Mouse (Mus musculus): ENCODE results near the gene Dgat2. TPM values are rescaled to one million over a fixed set of nuclear protein-coding genes. Genes with fewer than 3 reads are reported as not detected.

Dgat2 gene
- polyA plus RNA-seq, 1 experiment from 2014 or later = 10.6 TPM

- 0 out of 2 replicates have a peak, but pooled peaks cover 2% of the 10 kb centered on the region for H3K36me3 ChIP-seq (ENCODE audit: control insufficient read depth, insufficient read depth, low read length)
- 75% methylated on average over 7 of the region's 7 CpGs for WGBS
Measured at GRCm38 (mm10) chr7:99224225-99224624, 41.7 kb upstream of the Dgat2 start.

DNA sequence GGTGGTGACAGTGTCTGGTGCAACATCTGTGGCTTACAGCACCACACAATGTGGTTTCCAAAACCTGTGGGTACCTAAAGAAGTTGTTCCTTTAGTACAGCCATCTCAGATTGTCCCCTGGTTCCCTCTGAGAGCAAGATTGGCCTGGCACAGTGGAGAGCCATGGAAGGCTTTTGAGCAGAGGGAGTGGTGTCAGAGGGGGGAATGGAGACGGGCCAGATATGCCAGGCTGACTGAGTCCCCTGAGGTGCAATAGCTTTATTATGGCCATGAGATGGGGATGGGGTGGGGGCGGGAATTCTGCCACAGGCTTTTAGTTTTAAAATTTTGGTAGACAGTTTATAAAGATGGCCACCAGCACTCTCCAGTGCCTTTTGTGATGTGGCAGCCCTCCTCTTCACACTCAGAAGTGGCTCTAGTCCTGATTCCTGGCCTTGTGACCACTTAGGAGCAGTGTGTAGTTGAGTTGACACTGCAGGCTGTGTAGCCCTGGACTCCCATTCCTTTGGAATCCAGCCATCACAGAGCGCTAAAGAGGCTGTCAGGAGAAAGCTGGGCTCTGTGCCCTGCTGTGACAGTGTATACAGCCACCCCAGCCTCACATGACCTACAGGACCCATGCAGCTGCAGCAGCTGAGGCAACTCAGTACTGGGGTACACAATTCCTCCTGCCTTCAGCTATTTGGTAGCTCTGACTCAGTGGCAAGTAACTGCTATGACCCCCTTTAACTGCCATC lies 35.0 kb upstream of the Dgat2 start:
- Histone ChIP-seq H3K27me3 (ENCODE audit: control insufficient read depth, insufficient read depth, low read length) (no peaks in the 10 kb centered on the region), H3K9me3 (ENCODE audit: control insufficient read depth, low read length) (no peaks in the 10 kb centered on the region), H3K36me3 (ENCODE audit: control insufficient read depth, insufficient read depth, low read length) (no peaks in the 10 kb centered on the region), H3K4me3 (ENCODE audit: low read depth, low read length) (no peak overlapping the region), H3K27ac (replicated peaks; ENCODE audit: low read depth, low read length) (no peak overlapping the region), H3K4me1 (ENCODE audit: control insufficient read depth, insufficient read depth, low read length) (0 out of 2 replicates have a peak, but pooled peaks cover 3% of the 10 kb centered on the region), H3K9ac (ENCODE audit: low read length) (no peak overlapping the region), H3K4me2 (ENCODE audit: low read depth, severe bottlenecking) (no peak overlapping the region)
- 72% methylated on average over 3 of the region's 3 CpGs for WGBS
- DNase-seq (ENCODE audit: low spot score) = no peak
- no peak for ATAC-seq (ENCODE audit: insufficient number of reproducible peaks, low FRiP score, low TSS enrichment, low read depth)

More at GRCm38 (mm10) chr7:99224225-99224624, 41.7 kb upstream of the Dgat2 start:
- DNase-seq (ENCODE audit: low spot score) (no peak), ATAC-seq (ENCODE audit: insufficient number of reproducible peaks, low FRiP score, low TSS enrichment, low read depth) (no peak)
- Histone ChIP-seq H3K27ac (replicated peaks; ENCODE audit: low read depth, low read length) (no peak overlapping the region), H3K4me3 (ENCODE audit: low read depth, low read length) (no peak overlapping the region), H3K4me1 (ENCODE audit: control insufficient read depth, insufficient read depth, low read length) (no peaks in the 10 kb centered on the region), H3K4me2 (ENCODE audit: low read depth, severe bottlenecking) (no peak overlapping the region), H3K27me3 (ENCODE audit: control insufficient read depth, insufficient read depth, low read length) (no peaks in the 10 kb centered on the region), H3K9ac (ENCODE audit: low read length) (no peak overlapping the region), H3K9me3 (ENCODE audit: control insufficient read depth, low read length) (no peaks in the 10 kb centered on the region)

DNA sequence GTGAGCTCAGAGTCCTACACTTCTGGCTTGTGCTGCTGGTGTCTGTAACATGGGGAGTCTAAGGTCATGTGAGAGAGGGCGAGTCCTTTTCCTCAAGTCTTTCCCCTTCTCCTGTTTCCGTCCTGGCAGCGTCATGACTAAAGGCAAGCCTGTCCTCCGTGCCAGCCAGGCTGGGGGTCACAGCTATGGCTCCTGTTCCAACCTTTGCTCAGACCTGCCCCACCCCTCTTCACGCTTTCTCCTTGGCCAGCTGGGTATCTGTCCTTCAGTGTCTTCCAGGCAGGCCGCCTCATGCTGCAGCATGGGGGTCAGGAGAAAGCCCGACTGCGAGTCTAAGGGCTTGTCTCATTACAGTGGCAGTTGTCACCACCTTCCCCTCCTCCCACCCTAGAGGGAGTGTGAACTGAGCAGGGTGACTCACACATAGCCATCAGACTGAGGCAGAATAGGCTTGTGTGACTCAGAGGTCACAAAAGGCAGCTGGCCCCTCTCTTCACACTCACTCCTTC lies 32.9 kb upstream of the Dgat2 start:
- DNase-seq (ENCODE audit: low spot score) (no peak), ATAC-seq (ENCODE audit: insufficient number of reproducible peaks, low FRiP score, low TSS enrichment, low read depth) (no peak)
- H3K4me1 ChIP-seq (ENCODE audit: control insufficient read depth, insufficient read depth, low read length) = 0 out of 2 replicates have a peak, but pooled peaks cover 3% of the 10 kb centered on the region
- H3K9ac ChIP-seq (ENCODE audit: low read length) = no peak overlapping the region
- no peak overlapping the region for H3K4me3 ChIP-seq (ENCODE audit: low read depth, low read length)
- H3K9me3 ChIP-seq (ENCODE audit: control insufficient read depth, low read length) = no peaks in the 10 kb centered on the region
- WGBS = 42% methylated on average over 8 of the region's 8 CpGs
- no peak overlapping the region for H3K4me2 ChIP-seq (ENCODE audit: low read depth, severe bottlenecking)
- H3K36me3 ChIP-seq (ENCODE audit: control insufficient read depth, insufficient read depth, low read length) = no peaks in the 10 kb centered on the region
- H3K27ac ChIP-seq (replicated peaks; ENCODE audit: low read depth, low read length) = no peak overlapping the region
- no peaks in the 10 kb centered on the region for H3K27me3 ChIP-seq (ENCODE audit: control insufficient read depth, insufficient read depth, low read length)

DNA sequence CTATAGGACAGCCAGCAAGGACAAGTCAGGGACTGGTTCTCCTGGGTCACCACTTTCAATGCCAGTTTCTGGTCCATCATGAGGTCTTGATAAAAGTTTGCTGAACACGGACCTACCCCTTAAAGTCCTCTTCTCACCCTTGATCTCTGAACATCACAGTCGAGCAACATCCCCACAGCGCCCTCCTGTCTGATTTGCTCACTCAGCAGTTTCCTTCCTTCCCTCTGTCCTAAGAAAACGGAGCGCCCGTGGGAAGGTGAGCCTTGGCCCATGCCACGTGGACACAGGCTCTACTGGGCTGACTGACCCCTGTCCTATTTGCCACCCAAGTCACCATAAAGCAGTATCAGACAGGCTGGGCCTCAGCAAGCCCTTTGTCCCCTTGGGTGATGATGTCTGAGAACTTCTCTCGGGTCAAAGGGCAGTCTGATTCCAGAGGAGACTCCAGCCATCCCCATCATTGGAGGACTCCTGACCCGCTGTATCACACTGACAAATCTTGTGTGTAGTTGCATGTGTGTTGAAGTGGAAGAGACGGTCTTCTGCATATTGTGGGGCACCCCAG lies 32.2 kb upstream of the Dgat2 start:
- no peak for DNase-seq (ENCODE audit: low spot score)
- no peaks in the 10 kb centered on the region for H3K27me3 ChIP-seq (ENCODE audit: control insufficient read depth, insufficient read depth, low read length)
- no peak overlapping the region for H3K4me2 ChIP-seq (ENCODE audit: low read depth, severe bottlenecking)
- H3K36me3 ChIP-seq (ENCODE audit: control insufficient read depth, insufficient read depth, low read length) = no peaks in the 10 kb centered on the region
- 0 out of 2 replicates have a peak, but pooled peaks cover 3% of the 10 kb centered on the region for H3K4me1 ChIP-seq (ENCODE audit: control insufficient read depth, insufficient read depth, low read length)
- H3K9me3 ChIP-seq (ENCODE audit: control insufficient read depth, low read length) = no peaks in the 10 kb centered on the region
- H3K4me3 ChIP-seq (ENCODE audit: low read depth, low read length) = no peak overlapping the region
- no peak overlapping the region for H3K27ac ChIP-seq (replicated peaks; ENCODE audit: low read depth, low read length)
- 85% methylated on average over 10 of the region's 10 CpGs for WGBS
- H3K9ac ChIP-seq (ENCODE audit: low read length) = no peak overlapping the region
- ATAC-seq (ENCODE audit: insufficient number of reproducible peaks, low FRiP score, low TSS enrichment, low read depth) = no peak

- H3K9me3 ChIP-seq (ENCODE audit: control insufficient read depth, low read length) = no peaks in the 10 kb centered on the region
- no peaks in the 10 kb centered on the region for H3K27me3 ChIP-seq (ENCODE audit: control insufficient read depth, insufficient read depth, low read length)
- ATAC-seq (ENCODE audit: insufficient number of reproducible peaks, low FRiP score, low TSS enrichment, low read depth) = no peak
- 0 out of 2 replicates have a peak, but pooled peaks cover 3% of the 10 kb centered on the region for H3K4me1 ChIP-seq (ENCODE audit: control insufficient read depth, insufficient read depth, low read length)
- H3K27ac ChIP-seq (replicated peaks; ENCODE audit: low read depth, low read length) = no peak overlapping the region
- no peak overlapping the region for H3K4me3 ChIP-seq (ENCODE audit: low read depth, low read length)
- WGBS = 81% methylated on average over 2 of the region's 2 CpGs
- H3K36me3 ChIP-seq (ENCODE audit: control insufficient read depth, insufficient read depth, low read length) = no peaks in the 10 kb centered on the region
- H3K4me2 ChIP-seq (ENCODE audit: low read depth, severe bottlenecking) = no peak overlapping the region
- no peak for DNase-seq (ENCODE audit: low spot score)
- H3K9ac ChIP-seq (ENCODE audit: low read length) = no peak overlapping the region
Measured at GRCm38 (mm10) chr7:99213686-99214085, 31.2 kb upstream of the Dgat2 start.

GRCm38 (mm10) chr7:99213056-99213455 lies 30.5 kb upstream of the Dgat2 start:
- 96% methylated on average over 1 of the region's 1 CpGs for WGBS

DNA sequence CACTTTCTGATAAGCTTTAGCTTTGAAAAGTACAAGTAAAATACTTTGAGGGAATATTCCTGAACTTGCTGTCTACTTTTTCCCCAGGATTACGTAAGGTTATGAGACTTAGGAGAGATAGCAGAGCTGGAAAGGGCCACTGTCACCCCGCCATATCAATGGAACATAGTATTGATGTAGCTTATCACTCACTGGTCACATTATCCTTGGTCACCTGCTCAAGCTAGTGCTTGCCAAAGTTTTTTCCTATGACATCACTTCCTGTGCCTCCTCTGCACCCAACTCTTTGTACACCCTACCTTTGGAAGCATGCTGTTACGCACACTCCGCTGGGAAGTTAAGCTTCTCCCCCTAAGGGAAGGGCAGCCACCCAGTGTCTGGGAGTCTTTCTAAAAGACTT lies 26.2 kb upstream of the Dgat2 start:
- H3K9ac ChIP-seq (ENCODE audit: low read length) = no peak overlapping the region
- ATAC-seq (ENCODE audit: insufficient number of reproducible peaks, low FRiP score, low TSS enrichment, low read depth) (no peak), DNase-seq (ENCODE audit: low spot score) (no peak)
- no peak overlapping the region for H3K4me2 ChIP-seq (ENCODE audit: low read depth, severe bottlenecking)
- H3K4me1 ChIP-seq (ENCODE audit: control insufficient read depth, insufficient read depth, low read length) = no peaks in the 10 kb centered on the region
- H3K9me3 ChIP-seq (ENCODE audit: control insufficient read depth, low read length) = no peaks in the 10 kb centered on the region
- WGBS = 94% methylated on average over 4 of the region's 4 CpGs
- no peaks in the 10 kb centered on the region for H3K36me3 ChIP-seq (ENCODE audit: control insufficient read depth, insufficient read depth, low read length)
- no peak overlapping the region for H3K27ac ChIP-seq (replicated peaks; ENCODE audit: low read depth, low read length)
- no peaks in the 10 kb centered on the region for H3K27me3 ChIP-seq (ENCODE audit: control insufficient read depth, insufficient read depth, low read length)
- no peak overlapping the region for H3K4me3 ChIP-seq (ENCODE audit: low read depth, low read length)

More at GRCm38 (mm10) chr7:99213056-99213455, 30.5 kb upstream of the Dgat2 start:
- 0 out of 2 replicates have a peak, but pooled peaks cover 3% of the 10 kb centered on the region for H3K4me1 ChIP-seq (ENCODE audit: control insufficient read depth, insufficient read depth, low read length)
- H3K36me3 ChIP-seq (ENCODE audit: control insufficient read depth, insufficient read depth, low read length) = no peaks in the 10 kb centered on the region
- H3K27ac ChIP-seq (replicated peaks; ENCODE audit: low read depth, low read length) = no peak overlapping the region
- H3K4me3 ChIP-seq (ENCODE audit: low read depth, low read length) = no peak overlapping the region
- no peak overlapping the region for H3K4me2 ChIP-seq (ENCODE audit: low read depth, severe bottlenecking)
- H3K27me3 ChIP-seq (ENCODE audit: control insufficient read depth, insufficient read depth, low read length) = no peaks in the 10 kb centered on the region
- no peak overlapping the region for H3K9ac ChIP-seq (ENCODE audit: low read length)
- no peaks in the 10 kb centered on the region for H3K9me3 ChIP-seq (ENCODE audit: control insufficient read depth, low read length)
- ATAC-seq (ENCODE audit: insufficient number of reproducible peaks, low FRiP score, low TSS enrichment, low read depth) = no peak
- no peak for DNase-seq (ENCODE audit: low spot score)

GRCm38 (mm10) chr7:99206364-99206763 lies 23.8 kb upstream of the Dgat2 start:
- H3K36me3 ChIP-seq (ENCODE audit: control insufficient read depth, insufficient read depth, low read length) = no peaks in the 10 kb centered on the region

More at GRCm38 (mm10) chr7:99206364-99206763, 23.8 kb upstream of the Dgat2 start:
- DNase-seq (ENCODE audit: low spot score) (no peak), ATAC-seq (ENCODE audit: insufficient number of reproducible peaks, low FRiP score, low TSS enrichment, low read depth) (no peak)
- WGBS = 76% methylated on average over 7 of the region's 7 CpGs
- Histone ChIP-seq H3K27ac (replicated peaks; ENCODE audit: low read depth, low read length) (no peak overlapping the region), H3K9ac (ENCODE audit: low read length) (no peak overlapping the region), H3K9me3 (ENCODE audit: control insufficient read depth, low read length) (no peaks in the 10 kb centered on the region), H3K27me3 (ENCODE audit: control insufficient read depth, insufficient read depth, low read length) (no peaks in the 10 kb centered on the region), H3K4me3 (ENCODE audit: low read depth, low read length) (no peak overlapping the region), H3K4me2 (ENCODE audit: low read depth, severe bottlenecking) (no peak overlapping the region), H3K4me1 (ENCODE audit: control insufficient read depth, insufficient read depth, low read length) (no peaks in the 10 kb centered on the region)
